Mouse (Mus musculus) skeletal muscle tissue, adult 2 months (tissue): ENCODE data around the gene Speer4a.
"Not testable (repeated sequence)": the region's sequence is repeated elsewhere in the genome, so short reads cannot be mapped to it uniquely, and the experiment has no call there.

ENCODE experiments used
- DNase-seq: peaks from one replicate; pipeline ENCODE4 v3.0.0-alpha.2; 2012; ENCODE audit warnings: low read depth, low spot score

The Speer4a gene

DNA sequence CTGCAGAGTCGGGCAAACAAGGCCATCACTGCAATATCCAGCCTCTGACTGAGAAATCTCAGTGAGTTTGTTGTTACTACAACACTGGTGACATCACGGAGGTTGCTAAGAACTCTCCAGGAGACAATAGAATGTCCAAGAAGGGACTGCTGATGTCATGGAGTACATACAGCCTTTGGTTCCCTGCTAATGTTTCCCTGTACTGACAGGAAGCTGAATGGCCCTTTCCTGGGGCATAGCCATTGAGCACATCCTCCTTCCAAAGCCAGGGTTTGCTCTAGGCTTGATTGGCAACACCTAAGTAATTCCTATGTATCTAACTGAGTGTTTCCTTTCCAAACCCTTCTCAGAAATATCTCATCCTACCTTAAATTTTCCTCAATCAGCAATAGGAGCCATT is at the start of gene Speer4a:
TSS of gene Speer4a (minus strand) at position 101 of the 400 bp plus-strand sequence.
- DNase-seq: not testable (repeated sequence)

DNA sequence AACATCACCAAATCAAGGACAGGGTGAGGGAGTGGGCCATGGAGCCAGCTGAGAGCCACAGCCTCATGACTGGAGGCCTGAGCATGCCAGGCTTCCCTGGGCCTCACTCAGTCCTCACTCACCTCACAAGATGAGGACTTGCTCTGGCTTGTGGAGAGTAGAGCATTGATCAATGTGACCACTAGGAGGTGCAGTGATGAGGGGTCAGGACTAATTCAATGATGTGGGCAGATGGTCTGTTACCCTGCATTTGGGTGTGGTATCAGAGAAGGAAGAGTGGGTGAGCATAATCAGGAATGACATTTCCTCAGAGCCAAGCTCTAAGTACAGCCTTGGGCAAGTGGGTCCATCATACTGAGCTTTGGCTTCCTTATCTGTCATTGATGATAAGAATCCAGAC is 39.7 kb upstream of the Speer4a start:
- DNase-seq: not testable (repeated sequence)

DNA sequence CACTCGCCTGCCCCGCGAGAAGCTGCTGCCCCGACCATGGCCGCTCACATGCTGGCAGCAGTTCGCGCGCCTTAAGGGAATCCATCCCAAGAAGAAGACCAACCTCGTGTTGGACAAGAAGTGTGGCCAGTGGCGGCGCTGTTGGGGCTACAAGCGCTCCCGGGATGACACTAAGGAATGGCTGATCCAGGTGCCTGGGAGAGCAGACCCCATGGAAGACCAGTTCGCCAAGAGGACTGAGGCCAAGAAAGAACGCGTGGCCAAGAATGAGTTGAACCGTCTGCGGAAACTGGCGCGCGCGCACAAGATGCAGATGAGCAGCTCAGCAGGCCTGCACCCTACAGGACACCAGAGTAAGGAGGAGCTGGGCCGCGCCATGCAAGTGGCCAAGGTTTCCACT is 31.4 kb upstream of the Speer4a start:
- no peak for DNase-seq

DNA sequence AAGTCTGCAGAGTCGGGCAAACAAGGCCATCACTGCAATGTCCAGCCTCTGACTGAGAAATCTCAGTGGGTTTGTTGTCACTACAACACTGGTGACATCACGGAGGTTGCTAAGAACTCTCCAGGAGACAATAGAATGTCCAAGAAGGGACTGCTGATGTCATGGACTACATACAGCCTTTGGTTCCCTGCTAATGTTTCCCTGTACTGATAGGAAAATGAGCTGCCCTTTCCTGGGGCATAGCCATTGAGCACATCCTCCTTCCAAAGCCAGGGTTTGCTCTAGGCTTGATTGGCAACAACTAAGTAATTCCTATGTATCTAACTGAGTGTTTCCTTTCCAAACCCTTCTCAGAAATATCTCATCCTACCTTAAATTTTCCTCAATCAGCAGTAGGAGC is 19.1 kb upstream of the Speer4a start, which contains the start of gene Gm7347:
TSS of gene Gm7347 (minus strand) at position 101 of the 400 bp plus-strand sequence.
- DNase-seq: not testable (repeated sequence)

DNA sequence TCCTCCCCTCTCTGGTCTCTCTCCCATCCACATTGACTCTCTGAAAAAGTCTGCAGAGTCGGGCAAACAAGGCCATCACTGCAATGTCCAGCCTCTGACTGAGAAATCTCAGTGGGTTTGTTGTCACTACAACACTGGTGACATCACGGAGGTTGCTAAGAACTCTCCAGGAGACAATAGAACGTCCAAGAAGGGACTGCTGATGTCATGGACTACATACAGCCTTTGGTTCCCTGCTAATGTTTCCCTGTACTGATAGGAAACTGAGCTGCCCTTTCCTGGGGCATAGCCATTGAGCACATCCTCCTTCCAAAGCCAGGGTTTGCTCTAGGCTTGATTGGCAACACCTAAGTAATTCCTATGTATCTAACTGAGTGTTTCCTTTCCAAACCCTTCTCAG is 16.5 kb downstream of the Speer4a start, which contains the start of gene Gm5862:
TSS of gene Gm5862 (minus strand) at position 101 of the 400 bp plus-strand sequence.
- DNase-seq: not testable (repeated sequence)

DNA sequence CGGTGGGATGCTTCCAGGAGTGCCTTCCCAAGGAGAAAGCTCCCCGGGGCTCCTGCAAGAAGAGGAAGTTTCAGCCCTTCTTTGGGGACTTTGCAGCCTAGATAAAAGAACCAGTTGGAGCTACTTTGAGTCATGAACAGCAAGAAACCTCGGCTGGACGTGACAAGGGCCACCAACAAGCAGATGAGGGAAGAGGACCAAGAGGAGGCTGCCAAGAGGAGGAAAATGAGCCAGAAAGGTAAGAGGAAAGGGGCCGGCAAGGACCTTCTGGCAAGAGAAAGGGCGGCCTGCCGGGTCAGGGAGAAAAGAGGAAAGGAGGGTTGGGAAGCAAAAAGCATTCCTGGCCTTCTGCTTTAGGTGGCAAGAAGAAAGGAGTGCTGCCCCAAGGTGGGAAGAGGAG is 31.7 kb downstream of the Speer4a start:
- not testable (repeated sequence) for DNase-seq

DNA sequence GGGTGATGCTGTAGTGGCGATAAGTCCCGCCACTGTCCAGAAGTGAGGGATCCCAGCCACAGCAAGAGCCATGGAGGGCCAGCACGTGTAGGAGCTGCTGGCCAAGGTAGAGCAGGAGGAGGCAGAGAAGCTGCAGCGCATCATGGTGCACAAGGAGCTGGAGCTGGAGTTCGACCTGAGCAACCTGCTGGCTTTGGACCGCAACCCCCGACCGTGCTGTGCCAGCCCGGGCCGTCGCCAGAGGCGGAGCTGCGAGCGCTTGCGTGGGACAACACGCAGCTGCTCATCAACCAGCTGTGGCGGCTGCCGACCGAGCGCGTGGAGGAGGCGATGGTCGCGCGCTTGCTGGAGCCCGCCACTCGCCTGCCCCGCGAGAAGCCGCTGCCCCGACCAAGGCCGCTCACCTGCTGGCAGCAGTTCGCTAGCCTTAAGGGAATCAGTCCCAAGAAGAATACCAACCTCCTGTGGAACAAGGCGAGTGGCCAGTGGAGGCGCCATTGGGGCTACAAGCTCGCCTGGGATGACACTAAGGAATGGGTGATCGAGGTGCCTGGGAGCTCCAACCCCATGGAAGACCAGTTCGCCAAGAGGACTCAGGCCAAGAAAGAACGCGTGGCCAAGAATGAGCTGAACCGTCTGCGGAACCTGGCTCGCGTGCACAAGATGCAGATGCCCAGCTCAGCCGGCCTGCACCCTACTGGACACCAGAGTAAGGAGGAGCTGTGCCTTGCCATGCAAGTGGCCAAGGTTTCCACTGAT is 32.2 kb downstream of the Speer4a start:
- not testable (repeated sequence) for DNase-seq

DNA sequence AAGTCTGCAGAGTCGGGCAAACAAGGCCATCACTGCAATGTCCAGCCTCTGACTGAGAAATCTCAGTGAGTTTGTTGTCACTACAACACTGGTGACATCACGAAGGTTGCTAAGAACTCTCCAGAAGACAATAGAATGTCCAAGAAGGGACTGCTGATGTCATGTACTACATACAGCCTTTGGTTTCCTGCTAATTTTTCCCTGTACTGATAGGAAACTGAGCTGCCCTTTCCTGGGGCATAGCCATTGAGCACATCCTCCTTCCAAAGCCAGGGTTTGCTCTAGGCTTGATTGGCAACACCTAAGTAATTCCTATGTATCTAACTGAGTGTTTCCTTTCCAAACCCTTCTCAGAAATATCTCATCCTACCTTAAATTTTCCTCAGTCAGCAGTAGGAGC is 34.7 kb downstream of the Speer4a start, which contains the start of gene Gm1979:
TSS of gene Gm1979 (minus strand) at position 101 of the 400 bp plus-strand sequence.
- not testable (repeated sequence) for DNase-seq

DNA sequence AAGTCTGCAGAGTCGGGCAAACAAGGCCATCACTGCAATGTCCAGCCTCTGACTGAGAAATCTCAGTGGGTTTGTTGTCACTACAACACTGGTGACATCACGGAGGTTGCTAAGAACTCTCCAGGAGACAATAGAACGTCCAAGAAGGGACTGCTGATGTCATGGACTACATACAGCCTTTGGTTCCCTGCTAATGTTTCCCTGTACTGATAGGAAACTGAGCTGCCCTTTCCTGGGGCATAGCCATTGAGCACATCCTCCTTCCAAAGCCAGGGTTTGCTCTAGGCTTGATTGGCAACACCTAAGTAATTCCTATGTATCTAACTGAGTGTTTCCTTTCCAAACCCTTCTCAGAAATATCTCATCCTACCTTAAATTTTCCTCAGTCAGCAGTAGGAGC is 50.8 kb downstream of the Speer4a start, which contains the start of gene Gm21698:
TSS of gene Gm21698 (minus strand) at position 101 of the 400 bp plus-strand sequence.
- DNase-seq: not testable (repeated sequence)
